Mouse (Mus musculus) ES-E14 (cell line): ENCODE measurements at regions not wholly inside any gene's neighbourhood (a gene's known extent, or its start where the extent isn't known, plus 50 kb on each side); places are given as distances from the start of the nearest gene placed in this dataset.

Source experiments
- HCFC1 ChIP-seq: IDR thresholded peaks from 2 replicates; pipeline ENCODE4 v1.6.1; 2012; ENCODE audit warnings: low read length, inconsistent platforms, borderline replicate concordance; ENCODE audit not compliant: insufficient read depth
- MAFK ChIP-seq: IDR thresholded peaks from 2 replicates; pipeline ENCODE4 v1.6.1; 2014; ENCODE audit warnings: mild to moderate bottlenecking, low read depth, low read length, inconsistent platforms; ENCODE audit not compliant: insufficient read depth
- ZNF384 ChIP-seq: IDR thresholded peaks from 2 replicates; pipeline ENCODE4 v1.6.1; 2012; ENCODE audit warnings: low read depth, low read length, inconsistent platforms

DNA sequence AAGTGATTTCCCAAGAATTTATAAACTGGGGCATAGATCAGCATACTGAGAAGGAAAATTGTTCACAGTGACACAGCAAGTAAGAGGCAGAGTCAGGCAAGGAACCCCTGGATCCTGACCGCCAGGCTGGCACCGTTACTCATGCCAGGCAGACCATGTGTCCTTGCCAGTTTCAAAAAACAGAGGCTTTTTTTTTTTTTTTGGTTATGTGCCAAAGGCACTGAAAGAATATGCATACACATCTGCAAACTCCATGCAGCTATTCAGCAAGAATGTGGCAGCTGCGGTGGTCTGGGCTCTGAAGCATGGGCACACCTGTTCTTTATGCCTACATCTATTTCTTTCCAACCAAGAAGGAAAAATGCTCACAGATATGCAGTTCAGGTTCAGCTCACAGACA lies 58.8 kb upstream of the Jam3 start:
- no peak for TF ChIP-seq MAFK
- no peak for TF ChIP-seq ZNF384
- TF ChIP-seq HCFC1: no peak
